Mouse (Mus musculus) embryonic fibroblast, embryonic 13.5 days (primary cell): ENCODE results near the gene Rapgefl1.

ENCODE experiments used
- CTCF ChIP-seq: IDR thresholded peaks from 2 replicates; pipeline ENCODE4 v1.5.1; 2011; ENCODE audit warnings: mild to moderate bottlenecking, control low read depth, low read length, moderate library complexity, borderline replicate concordance; ENCODE audit not compliant: insufficient read depth
- POLR2A ChIP-seq: IDR thresholded peaks from 2 replicates; pipeline ENCODE4 v1.6.1; 2011; ENCODE audit warnings: low read depth, mild to moderate bottlenecking, control low read depth, low read length, moderate library complexity

DNA sequence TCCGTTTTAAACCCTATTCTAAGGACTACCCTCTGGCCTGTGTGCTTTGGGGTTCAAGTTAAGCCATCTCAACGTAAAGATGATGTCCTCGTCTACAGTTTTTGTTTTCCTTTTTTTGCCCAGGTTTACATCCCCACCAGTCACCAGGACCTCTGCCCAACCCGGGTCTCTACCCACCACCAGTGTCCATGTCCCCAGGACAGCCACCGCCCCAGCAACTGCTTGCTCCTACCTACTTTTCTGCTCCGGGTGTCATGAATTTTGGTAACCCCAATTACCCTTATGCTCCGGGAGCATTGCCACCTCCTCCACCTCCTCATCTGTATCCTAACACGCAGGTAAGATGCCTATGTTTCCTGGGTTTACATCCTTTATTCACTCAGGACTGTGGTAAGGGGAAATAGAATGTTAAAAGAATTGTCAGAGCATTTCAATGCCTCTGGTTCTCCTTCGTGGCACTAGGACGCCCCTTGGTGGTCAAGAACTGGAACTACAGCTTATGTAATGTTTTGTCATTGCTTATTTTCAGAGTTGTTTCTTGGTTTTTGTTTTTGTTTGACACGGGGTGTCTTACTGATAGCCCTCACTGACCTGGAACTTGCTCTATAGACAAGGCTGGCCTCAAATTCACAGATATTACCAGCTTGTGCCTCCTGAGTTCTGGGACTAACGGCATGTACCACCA, 7.4 kb upstream of the Rapgefl1 start:
- TF ChIP-seq CTCF (peak; percentile 21; the same call in 1 of the 2 replicates), POLR2A (no peak)
